Mouse (Mus musculus) cortical plate, adult 2 months (tissue): ENCODE results near the gene Pole3.

Experiments
- CTCF ChIP-seq: fragments of 200-500 bp; IDR thresholded peaks from 2 replicates; pipeline ENCODE4 v1.5.1; 2011; ENCODE audit warnings: mild to moderate bottlenecking, control low read depth, low read length; ENCODE audit not compliant: insufficient read depth; ENCODE audit errors: extremely low read depth
- POLR2A ChIP-seq: fragments of 200-500 bp; IDR thresholded peaks from 2 replicates; pipeline ENCODE4 v1.6.1; 2011; ENCODE audit warnings: mild to moderate bottlenecking, low read length, control low read depth; ENCODE audit not compliant: insufficient read depth; ENCODE audit errors: extremely low read depth

GRCm38 (mm10) chr4:62487914-62488313, 37.0 kb downstream of the Pole3 start:
- TF ChIP-seq POLR2A = no peak
- TF ChIP-seq CTCF = no peak
